Mouse (Mus musculus): ENCODE results near the gene 6430628N08Rik.

DNA sequence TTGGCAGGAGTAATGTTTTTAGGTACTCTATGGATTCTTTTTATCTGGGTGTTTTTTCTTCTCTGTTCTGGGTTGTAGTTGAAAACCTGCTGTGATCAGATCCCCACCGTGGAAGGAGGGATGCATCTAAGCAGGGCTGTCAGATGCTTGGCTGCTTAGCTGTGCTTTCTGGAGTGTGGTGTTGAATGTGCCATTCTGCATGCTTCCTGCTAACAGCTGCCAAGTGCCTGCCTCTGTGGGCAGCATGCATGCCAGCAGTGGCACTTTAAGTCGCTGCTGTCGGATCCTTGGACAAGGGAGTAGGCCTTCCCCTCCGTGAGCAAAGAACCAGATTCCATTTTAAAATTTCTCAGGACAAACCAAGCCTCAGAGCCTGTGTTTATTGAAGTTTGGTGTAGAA is 34.9 kb upstream of the 6430628N08Rik start:
- no peak for TF ChIP-seq CTCF (IDR thresholded peaks at IDR 0.05; ENCODE audit: low read depth)
- no peak for TF ChIP-seq EP300 (IDR thresholded peaks at IDR 0.05; ENCODE audit: low read depth)

Measured in liver, postnatal 0 days (tissue).